Mouse (Mus musculus): Measurements from ENCODE around the gene Elob.

GRCm38 (mm10) chr17:23843141-23843811 is 14.3 kb upstream of the Elob start:
- TF ChIP-seq GATA1 (IDR thresholded peaks at IDR 0.05; ENCODE audit: borderline replicate concordance, low read length) (no peak), FLI1 (IDR thresholded peaks at IDR 0.05; ENCODE audit: low read length) (no peak)
